Mouse (Mus musculus) liver, embryonic 16.5 days (tissue): ENCODE measurements around the gene Hoxa2. TPM values are rescaled to one million over a fixed set of nuclear protein-coding genes. Genes with fewer than 3 reads are reported as not detected.

Source experiments
- ATAC-seq: fragments of 200-750 bp; cut with Nextera tagmentation; 2 replicates; pipeline ENCODE4 v1.8.0; 2017; ENCODE audit warnings: low read depth, mild to moderate bottlenecking, moderate number of reproducible peaks, moderate library complexity
- H3K27ac ChIP-seq: fragments of 300-500 bp; sonication (generic); 2 replicates; pipeline ENCODE4 v1.5.1; 2014; ENCODE audit warnings: mild to moderate bottlenecking, low read length
- H3K27me3 ChIP-seq: fragments of 300-500 bp; sonication (generic); 2 replicates; pipeline ENCODE4 v1.6.1; 2014; ENCODE audit warnings: low read depth, low read length, mixed read lengths; ENCODE audit not compliant: control insufficient read depth, insufficient read depth
- H3K36me3 ChIP-seq: fragments of 300-500 bp; sonication (generic); 2 replicates; pipeline ENCODE4 v1.6.1; 2014; ENCODE audit warnings: mild to moderate bottlenecking; ENCODE audit not compliant: control insufficient read depth, insufficient read depth
- H3K4me1 ChIP-seq: fragments of 300-500 bp; sonication (generic); 2 replicates; pipeline ENCODE4 v1.6.1; 2014; ENCODE audit warnings: low read depth, low read length, mixed read lengths; ENCODE audit not compliant: control insufficient read depth
- H3K4me2 ChIP-seq: fragments of 300-500 bp; sonication (generic); 2 replicates; pipeline ENCODE4 v1.6.1; 2014; ENCODE audit warnings: low read depth, low read length, mixed read lengths
- H3K4me3 ChIP-seq: fragments of 300-500 bp; sonication (generic); 2 replicates; pipeline ENCODE4 v1.5.1; 2014; ENCODE audit warnings: low read depth, mild to moderate bottlenecking, low read length
- H3K9ac ChIP-seq: fragments of 300-500 bp; sonication (generic); 2 replicates; pipeline ENCODE4 v1.6.1; 2014; ENCODE audit warnings: low read depth, low read length
- H3K9me3 ChIP-seq: fragments of 300-500 bp; sonication (generic); replicated peaks from 2 replicates; pipeline ENCODE4 v1.6.1; 2016; ENCODE audit warnings: low read length; ENCODE audit not compliant: control insufficient read depth
- WGBS: fragments of 180-500 bp; shearing (Covaris S2); extraction: QIAGEN DNeasy Blood & Tissue Kit; methylation state at CpG from one replicate; pipeline ENCODE4 v1.1.7; 2014; ENCODE audit not compliant: insufficient replicate concordance; 5-methylcytosine and 5-hydroxymethylcytosine counted together
- polyA plus RNA-seq: library from polyadenylated mRNA; unstranded; fragments of >200 nt; fragmentation: Nextera tagmentation; extraction: Ambion mirVana; gene quantifications from 2 replicates; pipeline ENCODE4 v1.2.1, GENCODE M21; 2015

Gene Hoxa2
- polyA plus RNA-seq, 1 experiment from 2014 or later = 0.44 TPM

DNA sequence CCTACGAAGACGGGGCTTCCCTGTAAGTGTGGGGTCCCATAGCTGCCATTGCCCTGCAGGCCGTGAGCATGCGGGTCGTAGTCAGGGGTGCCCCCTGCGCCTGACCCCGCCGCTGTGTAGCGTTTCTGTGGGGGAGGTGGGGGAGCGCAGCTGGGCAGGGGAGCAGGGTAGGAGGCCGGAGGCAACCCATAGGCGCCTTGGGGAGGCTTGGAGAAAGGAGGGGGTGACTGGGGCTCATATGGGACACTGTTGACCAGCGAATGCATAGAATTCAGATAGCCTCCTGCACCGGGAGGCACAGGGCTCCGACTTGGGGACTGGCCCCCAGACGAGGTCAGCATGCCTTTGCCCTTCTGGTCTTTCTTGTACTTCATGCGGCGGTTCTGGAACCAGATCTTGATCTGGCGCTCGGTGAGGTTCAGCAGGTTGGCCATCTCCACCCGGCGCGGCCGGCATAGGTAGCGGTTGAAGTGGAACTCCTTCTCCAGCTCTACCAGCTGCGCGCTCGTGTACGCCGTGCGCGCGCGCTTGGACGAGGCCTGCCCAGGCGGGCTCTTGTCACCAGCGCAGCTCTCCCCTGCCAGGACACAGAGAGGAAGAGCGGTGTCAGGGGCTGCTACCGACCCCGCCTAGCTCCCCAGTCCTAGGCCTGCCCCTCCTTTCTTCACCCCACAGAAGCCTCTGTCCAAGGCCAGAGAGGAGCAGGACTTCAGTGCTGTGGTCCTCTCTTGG lies 5.7 kb upstream of the Hoxa2 start:
- no peak overlapping the region for H3K27ac ChIP-seq
- no peak overlapping the region for H3K9ac ChIP-seq
- no peak overlapping the region for H3K4me2 ChIP-seq
- peak; percentile 77 for ATAC-seq
- no peaks in the 10 kb centered on the region for H3K36me3 ChIP-seq
- no peaks in the 10 kb centered on the region for H3K9me3 ChIP-seq
- peaks cover 3% of the 10 kb centered on the region; the same call in 1 of the 2 replicates for H3K4me1 ChIP-seq
- no peak overlapping the region for H3K4me3 ChIP-seq
- peaks cover 92% of the 10 kb centered on the region for H3K27me3 ChIP-seq
- WGBS = 16% methylated on average over 40 of the region's 40 CpGs

DNA sequence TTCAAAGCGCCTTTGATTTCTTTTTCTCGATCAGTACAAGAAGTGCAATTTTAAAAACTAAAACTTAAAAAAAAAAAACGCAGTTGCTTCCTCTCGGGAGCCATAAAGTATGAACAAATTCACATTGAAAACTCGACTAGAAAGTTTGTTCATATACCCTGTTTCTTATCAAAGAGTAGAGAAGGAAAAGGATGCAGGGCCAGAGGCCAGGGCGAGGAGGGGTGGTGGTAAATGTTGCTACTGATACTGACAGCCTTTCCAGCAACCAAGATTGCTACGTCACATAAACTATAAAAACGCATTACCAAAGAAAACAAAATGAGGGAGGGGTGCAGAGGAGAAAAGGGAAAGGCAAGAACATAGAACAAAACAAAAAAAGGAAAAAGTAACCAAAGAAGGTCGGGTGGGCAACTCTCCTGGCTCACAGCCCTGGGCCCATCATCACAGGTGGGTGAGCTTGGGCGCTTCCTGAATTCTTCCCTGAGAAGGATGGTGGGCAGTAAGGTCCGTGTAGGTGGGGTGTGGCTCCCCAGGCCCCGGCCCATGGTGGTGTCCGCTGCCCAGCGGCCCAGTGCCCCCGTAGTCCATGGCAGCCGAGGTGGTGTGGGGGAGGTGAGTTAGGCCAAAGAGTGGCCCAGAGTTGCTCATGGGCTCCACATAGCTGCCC lies 5.0 kb upstream of the Hoxa2 start:
- no peak for ATAC-seq
- Histone ChIP-seq H3K27me3 (peaks cover 92% of the 10 kb centered on the region), H3K36me3 (no peaks in the 10 kb centered on the region), H3K4me1 (peaks cover 3% of the 10 kb centered on the region; the same call in 1 of the 2 replicates), H3K9me3 (no peaks in the 10 kb centered on the region), H3K4me2 (no peak overlapping the region), H3K9ac (no peak overlapping the region), H3K27ac (no peak overlapping the region), H3K4me3 (no peak overlapping the region)
- 37% methylated on average over 16 of the region's 16 CpGs for WGBS

DNA sequence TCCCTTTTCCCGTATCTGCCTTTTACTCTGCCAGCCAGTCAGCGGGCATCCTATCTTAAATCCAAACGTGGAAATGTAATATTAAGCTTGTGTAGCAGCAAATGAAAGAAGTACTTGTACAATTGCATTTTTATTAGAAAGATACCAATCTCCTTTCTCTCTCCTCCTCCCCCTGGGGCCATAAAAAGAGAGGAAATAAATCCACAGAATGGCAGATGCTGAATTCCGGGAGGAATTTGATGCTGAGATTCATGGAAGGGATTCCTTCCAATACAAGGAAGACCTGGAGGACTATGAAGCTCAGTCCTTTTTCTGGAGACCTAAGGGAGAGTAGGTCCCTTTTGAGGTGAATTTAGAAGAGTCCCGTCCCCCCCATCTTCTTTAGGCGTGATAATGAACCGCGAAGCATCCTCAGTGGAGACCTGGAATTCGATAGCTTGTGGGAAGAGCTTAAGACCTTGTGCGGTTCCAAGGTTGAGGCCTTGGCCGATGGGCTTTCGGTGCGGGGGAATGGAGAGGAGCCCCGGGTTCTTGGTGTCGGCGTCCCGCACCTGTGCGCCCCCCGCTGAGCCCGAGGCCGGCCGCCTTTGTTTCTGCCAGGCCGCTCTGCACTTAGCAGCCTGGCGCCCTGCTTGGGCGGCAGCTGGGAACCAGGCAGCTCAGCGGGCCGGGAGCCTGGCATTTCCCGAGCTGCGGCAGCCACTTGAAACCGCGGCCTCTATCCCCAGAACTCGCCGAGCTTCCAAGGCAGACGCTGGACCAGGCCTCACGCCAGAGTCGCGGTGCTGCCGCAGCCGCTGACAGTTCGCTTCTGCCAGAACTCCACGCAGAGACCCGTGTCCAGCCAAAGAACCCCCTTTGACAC lies 3.8 kb upstream of the Hoxa2 start:
- H3K4me2 ChIP-seq = no peak overlapping the region

DNA sequence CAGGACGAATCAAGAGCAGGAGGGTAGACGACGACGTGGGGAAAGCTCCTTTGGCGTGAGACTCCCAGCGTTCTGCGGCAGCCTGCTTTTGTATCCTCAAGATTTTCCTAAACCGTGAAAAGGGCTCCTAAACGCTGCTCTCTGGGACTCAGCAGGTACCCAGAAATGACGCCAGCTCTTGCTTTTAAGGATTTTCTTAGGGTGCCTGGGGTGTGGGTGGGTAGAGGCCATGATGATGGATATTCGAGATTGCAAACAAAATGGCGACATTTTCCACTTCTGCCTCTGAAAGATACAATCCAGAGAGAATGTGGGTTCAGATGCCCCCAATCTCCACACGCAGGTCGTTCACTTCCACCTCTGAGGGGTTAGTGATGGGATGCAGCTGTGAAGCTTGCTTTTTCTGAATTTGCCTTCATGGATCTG lies 3.1 kb upstream of the Hoxa2 start:
- no peak for ATAC-seq
- H3K4me2 ChIP-seq = no peak overlapping the region
- no peaks in the 10 kb centered on the region for H3K9me3 ChIP-seq
- H3K36me3 ChIP-seq = no peaks in the 10 kb centered on the region
- no peak overlapping the region for H3K9ac ChIP-seq
- H3K27me3 ChIP-seq = peaks cover 97% of the 10 kb centered on the region
- H3K4me1 ChIP-seq = peaks cover 3% of the 10 kb centered on the region; the same call in 1 of the 2 replicates
- H3K27ac ChIP-seq = no peak overlapping the region
- H3K4me3 ChIP-seq = no peak overlapping the region
- 34% methylated on average over 14 of the region's 14 CpGs for WGBS

More for the DNA sequence above, 3.8 kb upstream of the Hoxa2 start:
- Histone ChIP-seq H3K27me3 (peaks cover 96% of the 10 kb centered on the region), H3K4me1 (peaks cover 3% of the 10 kb centered on the region; the same call in 1 of the 2 replicates), H3K9me3 (no peaks in the 10 kb centered on the region), H3K4me3 (no peak overlapping the region), H3K9ac (no peak overlapping the region), H3K36me3 (no peaks in the 10 kb centered on the region), H3K27ac (no peak overlapping the region)
- ATAC-seq = no peak
- 29% methylated on average over 42 of the region's 42 CpGs for WGBS

DNA sequence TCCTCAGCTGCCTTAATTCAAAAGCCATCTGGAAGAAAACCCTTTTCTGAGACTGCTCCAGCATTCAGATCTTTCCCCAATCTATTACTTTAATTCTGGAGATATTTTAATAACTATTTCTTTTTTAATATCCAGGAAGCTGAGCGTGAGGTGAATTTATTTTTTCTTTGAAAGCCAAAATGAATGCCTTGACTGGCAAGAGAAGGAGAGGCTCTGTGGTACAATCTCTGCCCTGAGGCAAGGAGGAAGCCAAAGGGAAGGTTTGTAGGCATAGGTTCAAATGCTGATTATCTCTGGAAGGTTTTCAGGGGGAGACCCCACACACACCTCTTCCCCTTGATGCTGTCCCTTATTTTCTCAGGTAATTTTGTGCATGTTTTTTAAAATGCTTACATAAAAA lies 2.5 kb upstream of the Hoxa2 start:
- 40% methylated on average over 1 of the region's 1 CpGs for WGBS
- no peaks in the 10 kb centered on the region for H3K9me3 ChIP-seq
- H3K36me3 ChIP-seq = no peaks in the 10 kb centered on the region
- H3K4me1 ChIP-seq = no peaks in the 10 kb centered on the region
- no peak overlapping the region for H3K4me3 ChIP-seq
- no peak overlapping the region for H3K9ac ChIP-seq
- ATAC-seq = no peak
- peaks cover 96% of the 10 kb centered on the region for H3K27me3 ChIP-seq
- H3K27ac ChIP-seq = no peak overlapping the region
- no peak overlapping the region for H3K4me2 ChIP-seq

DNA sequence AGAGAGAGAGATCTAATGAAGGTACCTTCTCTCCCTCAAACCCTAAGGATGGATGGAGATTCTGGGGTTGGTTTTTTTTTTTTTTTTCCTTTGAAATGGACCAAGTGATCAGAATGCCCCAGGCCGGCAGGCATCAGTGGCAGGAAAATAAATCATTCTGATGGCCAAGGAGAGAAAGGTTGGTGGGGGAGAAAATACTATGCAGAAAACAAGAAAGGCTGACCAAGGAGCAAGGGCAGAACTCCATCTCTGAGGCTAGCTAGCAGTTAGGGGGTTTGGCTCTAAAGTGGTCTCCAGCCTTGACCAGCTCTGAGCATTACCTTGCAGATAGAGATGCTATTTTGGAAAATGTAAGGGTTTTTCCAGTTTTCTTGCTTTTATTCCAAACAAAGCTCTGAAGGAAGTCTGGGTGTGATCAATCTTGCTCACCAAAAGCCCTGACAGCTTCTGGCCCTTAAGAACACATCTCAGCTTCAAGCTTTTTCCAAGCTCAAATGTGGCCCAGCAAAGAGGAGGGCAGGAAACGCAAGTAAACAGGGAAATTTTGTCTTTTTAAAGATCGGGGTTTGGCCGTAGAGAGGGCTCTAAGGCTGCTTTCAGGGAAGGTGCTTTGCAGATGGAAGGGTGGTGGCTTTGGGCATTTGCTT lies 1.9 kb upstream of the Hoxa2 start:
- ATAC-seq = no peak

DNA sequence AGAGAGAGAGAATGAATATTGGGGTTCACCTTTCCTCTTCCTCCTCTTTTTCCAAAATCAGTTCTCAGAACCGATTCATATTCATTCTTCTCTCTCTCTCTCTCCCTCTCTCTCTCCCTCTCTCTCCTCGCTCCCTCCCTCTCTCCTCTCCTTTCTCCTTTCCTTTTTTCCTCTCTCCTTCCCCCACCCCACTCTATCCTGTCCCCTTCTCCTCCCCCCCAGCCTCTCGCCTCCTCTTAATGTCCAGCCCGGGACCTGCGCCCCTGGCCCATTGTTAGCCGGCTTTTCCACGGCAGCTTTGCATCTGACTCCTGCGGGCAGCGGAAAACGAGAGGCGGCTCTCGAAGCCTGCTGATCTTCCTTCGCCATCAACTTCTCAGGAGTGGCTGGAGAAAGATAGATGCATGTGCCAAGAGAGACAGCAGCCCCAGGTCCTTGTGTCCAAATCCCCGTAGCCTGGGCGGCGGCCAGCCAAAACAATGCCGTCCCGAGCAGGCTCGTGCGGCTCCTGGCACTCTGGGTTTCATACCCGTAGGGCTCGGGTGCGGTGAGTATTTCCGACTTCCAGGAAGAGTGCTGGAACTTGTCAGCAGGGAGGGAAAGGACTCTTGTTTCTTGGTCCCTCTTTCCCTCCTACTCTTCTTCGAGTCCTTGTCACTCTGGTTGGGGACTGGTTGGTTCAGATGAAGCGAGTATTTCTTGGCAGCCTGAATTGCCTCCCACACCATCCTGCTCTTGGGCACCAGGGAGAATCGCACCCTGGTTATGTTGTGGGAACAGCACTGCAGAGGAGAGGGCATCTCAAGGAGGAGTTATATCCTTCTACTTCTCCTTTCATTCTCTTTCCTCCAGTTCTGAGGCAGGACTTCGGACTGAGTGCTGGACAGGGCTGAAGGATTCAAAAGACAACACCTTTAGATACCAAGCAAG lies 1.1 kb upstream of the Hoxa2 start:
- H3K4me3 ChIP-seq = 0 out of 2 replicates have a peak overlapping the region, but pooled peaks have one; percentile 12
- peaks cover 93% of the 10 kb centered on the region for H3K27me3 ChIP-seq
- no peak overlapping the region for H3K9ac ChIP-seq
- no peak for ATAC-seq
- no peak overlapping the region for H3K4me2 ChIP-seq
- 3% methylated on average over 28 of the region's 28 CpGs for WGBS
- H3K9me3 ChIP-seq = no peaks in the 10 kb centered on the region
- no peaks in the 10 kb centered on the region for H3K36me3 ChIP-seq
- H3K4me1 ChIP-seq = no peaks in the 10 kb centered on the region
- H3K27ac ChIP-seq = no peak overlapping the region

More for the DNA sequence above, 1.9 kb upstream of the Hoxa2 start:
- no peak overlapping the region for H3K4me2 ChIP-seq
- no peak overlapping the region for H3K9ac ChIP-seq
- WGBS = 24% methylated on average over 4 of the region's 4 CpGs
- H3K9me3 ChIP-seq = no peaks in the 10 kb centered on the region
- no peak overlapping the region for H3K4me3 ChIP-seq
- no peaks in the 10 kb centered on the region for H3K36me3 ChIP-seq
- peaks cover 95% of the 10 kb centered on the region for H3K27me3 ChIP-seq
- H3K27ac ChIP-seq = no peak overlapping the region
- no peaks in the 10 kb centered on the region for H3K4me1 ChIP-seq
